Mouse (Mus musculus) olfactory bulb, adult 2 months (tissue): ENCODE measurements at regions not wholly inside any gene's neighbourhood (a gene's known extent, or its start where the extent isn't known, plus 50 kb on each side); places are given as distances from the start of the nearest gene placed in this dataset.

ENCODE experiments used
- CTCF ChIP-seq: fragments of 200-500 bp; IDR thresholded peaks from 2 replicates; pipeline ENCODE4 v1.5.1; 2012; ENCODE audit warnings: low read depth, mild to moderate bottlenecking, low read length, moderate library complexity; ENCODE audit not compliant: insufficient read depth
- POLR2A ChIP-seq: fragments of 200-500 bp; IDR thresholded peaks from 2 replicates; pipeline ENCODE4 v1.6.1; 2012; ENCODE audit warnings: mild to moderate bottlenecking, low read depth, low read length, moderate library complexity; ENCODE audit not compliant: insufficient read depth

- TF ChIP-seq CTCF (no peak), POLR2A (no peak)
Observed at GRCm38 (mm10) chr1:73844574-73844973, 279.7 kb downstream of the Tns1 start.
